Mouse (Mus musculus) layer of hippocampus, postnatal 25 days (tissue): ENCODE measurements at regions not wholly inside any gene's neighbourhood (a gene's known extent, or its start where the extent isn't known, plus 50 kb on each side); places are given as distances from the start of the nearest gene placed in this dataset.
"Not testable (repeated sequence)": the region's sequence is repeated elsewhere in the genome, so short reads cannot be mapped to it uniquely, and the experiment has no call there.

Experiments used
- DNase-seq, 2 experiments: peaks; one replicate each; pipeline ENCODE4 v3.0.0; 2022; ENCODE audit warnings: mixed read lengths in 2 of 2, low spot score in 1 of 2; ENCODE audit errors: extremely low spot score in 1 of 2

DNA sequence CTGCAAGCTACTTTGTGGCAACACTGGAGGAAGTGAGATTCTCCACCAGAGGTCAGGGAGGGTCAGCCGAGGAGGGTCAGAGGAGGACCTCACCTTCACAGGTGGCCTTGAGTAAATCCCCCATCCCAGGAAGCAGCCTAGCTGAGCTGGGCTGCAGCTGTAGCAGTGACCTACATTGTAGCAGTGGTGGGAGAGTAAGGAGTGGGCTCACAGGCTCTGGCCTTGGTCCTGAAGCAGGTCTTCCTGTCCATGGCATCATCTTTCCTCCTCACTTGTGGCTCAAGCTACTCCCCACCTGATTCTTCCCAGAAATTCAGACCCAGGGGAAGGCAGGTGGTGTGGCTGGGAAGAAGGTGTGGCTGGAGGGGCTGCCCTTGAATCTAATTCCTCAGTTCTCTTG lies 84.3 kb downstream of the 1810013L24Rik start:
- DNase-seq: not testable (repeated sequence)

DNA sequence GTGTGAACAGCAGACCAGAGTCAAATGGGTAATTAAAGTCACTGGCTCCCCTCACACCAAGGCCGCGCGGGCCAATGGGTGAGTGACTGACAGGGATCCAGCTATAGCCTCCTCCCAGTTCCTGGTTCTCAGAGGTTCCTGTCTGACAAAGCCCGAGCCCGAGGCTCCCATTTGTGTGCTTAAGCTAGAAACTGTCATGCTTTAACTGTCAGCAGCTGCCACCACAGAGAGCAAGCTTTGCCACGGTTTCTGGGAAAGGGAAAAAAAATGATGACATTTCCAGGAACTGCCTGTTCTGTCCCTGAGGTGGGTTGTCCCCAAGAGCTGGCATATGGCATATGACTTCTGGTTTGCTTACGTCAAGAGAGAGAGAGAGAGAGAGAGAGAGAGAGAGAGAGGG lies 86.2 kb downstream of the 1810013L24Rik start:
- peak in 1 of 2 experiments; percentile 24 for DNase-seq

DNA sequence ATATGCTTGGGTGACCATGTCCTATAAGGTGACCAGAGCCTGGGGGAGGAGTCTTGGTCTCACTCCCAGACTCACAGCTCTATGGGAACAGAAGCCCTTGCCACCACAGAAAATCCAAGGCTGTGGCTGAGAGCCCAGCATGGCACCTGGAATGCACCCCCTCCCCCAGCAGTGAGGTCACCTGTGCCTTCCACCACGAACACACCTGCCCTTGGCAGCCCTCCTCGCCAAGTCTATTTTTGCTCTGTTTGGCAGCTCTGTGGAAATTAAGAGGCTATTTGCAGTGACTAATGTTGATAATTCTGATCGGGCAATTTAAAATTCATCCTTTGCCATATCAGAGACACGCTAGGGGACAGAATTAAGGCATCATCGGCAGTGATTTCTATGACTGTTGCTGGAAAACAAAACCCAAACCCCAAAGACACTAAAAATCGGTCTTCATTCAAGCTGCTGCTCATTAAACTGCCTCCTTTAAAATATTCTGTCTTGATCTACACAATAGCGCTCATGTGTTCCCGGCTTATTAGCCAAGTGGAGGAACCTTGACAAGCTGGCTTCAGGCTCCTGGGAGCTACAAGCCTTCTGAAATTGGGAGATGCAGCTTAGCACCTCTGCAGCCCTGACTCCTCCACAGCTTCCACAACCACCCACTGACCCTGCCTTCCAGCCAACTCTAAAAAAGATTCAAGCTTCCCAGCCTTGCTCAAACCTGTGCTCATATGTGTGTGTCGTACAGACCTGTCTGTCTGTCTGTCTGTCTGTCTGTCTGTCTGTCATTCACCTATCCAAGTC lies 89.0 kb downstream of the 1810013L24Rik start:
- no peak for DNase-seq

DNA sequence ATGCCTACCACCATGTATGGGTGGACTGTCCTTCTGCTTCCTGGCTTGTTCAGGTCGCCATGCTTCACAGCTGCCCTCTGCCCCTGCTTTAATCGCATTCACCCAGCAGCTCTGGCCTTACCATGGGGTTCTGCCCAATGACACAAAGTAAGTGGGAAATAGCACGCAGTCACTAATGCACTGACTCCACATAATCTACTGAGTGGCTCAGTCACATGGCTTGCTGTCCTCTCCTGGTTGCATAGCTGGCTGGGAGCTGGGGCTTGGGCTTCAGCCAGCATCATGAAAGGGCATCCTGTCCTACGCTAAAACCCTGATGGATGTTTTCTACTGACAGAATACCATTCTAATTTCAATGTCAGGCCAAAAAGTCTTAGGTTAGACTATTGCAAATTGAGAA lies 94.8 kb downstream of the 1810013L24Rik start:
- no peak for DNase-seq

DNA sequence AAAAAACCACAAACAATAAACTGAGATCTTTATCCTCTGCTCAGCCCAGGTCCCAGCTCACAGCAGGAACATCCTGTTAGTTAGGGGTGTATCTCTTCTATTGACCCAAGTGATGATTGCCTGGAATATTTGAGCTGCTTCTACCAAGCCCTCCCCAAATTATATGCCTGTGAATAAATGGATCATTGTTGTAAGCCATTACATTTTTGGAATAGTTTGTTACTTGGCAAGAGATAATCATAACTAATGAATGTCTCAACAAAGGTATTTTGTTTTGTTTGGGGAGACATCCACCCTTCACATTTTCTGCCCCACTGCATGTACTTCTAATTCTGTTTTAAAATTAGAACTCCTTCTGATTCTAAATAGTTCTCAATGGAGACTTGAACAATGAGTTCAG lies 102.1 kb downstream of the 1810013L24Rik start:
- no peak for DNase-seq

DNA sequence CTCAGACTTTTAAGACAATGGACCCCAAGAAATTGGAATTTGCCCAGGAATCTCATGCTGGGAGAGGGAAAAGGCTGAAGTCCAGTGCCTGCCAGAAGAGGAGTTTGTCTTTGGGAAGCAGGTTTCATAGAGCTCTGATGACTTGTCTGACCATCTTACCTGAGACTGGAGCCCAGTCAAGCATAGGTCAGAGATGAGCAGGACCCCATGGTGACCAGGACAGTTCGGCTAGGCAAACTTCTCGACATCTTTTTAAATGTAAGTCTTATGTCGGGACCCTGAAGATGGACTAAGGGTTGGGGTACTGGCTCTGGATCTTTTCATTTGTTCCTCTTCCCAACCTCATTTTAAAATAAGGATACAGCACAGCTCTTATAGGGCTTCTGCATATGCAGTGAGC lies 103.2 kb downstream of the 1810013L24Rik start:
- DNase-seq: no peak

DNA sequence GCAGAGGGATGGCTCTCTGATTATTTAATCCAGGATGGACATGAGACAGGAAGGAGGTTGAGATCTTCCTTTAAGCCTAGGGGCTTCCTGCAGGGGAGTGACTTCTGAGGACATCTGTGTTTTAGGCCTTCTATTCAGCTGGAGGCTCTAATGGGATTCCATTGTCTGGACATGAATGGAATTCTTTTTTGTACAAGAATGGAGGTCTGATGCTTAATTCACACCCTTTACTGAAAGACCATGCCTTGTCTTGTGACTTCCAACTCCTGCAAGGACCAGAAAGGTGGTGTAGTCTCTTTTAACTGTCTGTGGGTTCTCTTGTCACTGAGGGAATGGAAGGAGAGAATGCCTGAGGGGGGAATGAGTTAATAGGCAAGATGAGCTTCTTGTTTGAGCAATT lies 106.5 kb downstream of the 1810013L24Rik start:
- no peak for DNase-seq

DNA sequence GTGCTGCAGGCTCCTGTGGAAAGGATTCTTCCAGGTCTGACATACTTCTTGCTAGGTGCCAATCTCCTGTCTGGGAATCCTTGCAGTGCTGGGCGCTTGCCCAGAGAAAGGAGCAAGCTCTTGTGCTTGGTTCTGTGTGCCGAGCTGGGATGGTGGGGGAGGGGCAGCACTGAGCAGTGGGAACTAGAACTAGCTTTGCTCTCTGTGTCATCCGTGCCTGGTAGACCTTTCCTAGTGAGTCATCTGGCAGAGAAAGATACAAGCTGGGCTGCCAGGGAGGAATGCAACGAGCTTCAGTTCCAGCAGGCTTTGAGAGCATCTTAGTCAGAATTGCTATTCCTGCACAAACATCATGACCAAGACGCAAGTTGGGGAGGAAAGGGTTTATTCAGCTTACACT lies 108.6 kb downstream of the 1810013L24Rik start:
- DNase-seq: peak; percentile 38 to 57

DNA sequence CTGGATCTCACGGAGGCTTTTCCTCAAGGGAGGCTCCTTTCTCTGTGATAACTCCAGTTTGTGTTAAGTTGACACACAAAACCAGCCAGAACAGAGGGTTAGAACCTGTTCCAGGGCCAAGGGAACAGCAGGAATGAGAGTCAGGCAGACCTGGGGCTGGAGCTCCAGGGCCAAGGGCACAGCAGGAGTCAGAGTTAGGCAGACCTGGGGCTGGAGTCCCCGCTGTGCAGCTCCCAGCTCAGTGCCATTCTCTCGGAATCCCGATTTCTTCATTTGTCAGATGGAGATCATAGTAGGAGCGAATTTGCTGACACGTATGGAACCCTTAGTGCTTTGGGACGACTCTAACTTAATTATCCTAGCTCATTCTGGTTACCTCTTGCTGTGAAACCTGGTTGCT lies 109.2 kb downstream of the 1810013L24Rik start:
- DNase-seq: no peak

DNA sequence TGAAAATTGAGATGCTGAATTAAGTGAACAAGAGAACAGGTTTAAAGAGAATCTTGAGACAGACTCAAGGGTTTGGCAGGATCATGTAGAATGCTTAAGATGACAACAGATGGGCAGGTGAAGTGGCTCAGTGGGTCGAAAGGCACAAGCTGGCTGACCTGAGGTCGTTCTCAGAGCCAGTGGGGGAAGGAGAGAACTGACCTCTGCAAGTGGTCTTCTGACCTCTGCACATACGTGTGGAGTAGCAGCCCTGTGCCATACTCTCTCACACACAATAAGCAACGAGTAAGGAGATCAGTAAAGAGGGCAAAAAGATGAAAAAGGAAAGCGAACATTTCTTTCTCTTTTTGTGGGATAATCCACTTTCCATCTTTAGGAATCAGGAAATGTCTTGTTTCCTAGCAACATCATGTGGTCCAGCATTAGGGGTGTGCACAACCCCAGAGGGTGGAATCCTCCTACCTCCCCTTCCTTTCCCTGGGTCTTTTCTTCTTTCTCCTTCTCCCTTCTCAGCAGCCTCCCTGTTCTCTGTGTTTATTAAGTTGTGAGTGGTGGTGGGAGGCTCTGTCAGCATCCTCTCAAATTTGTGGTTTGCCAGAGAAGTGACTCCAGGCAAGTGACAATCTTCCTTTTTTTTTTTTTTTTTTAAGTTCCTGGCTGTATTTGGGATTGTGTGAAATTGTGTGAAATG lies 114.7 kb downstream of the 1810013L24Rik start:
- no peak for DNase-seq

DNA sequence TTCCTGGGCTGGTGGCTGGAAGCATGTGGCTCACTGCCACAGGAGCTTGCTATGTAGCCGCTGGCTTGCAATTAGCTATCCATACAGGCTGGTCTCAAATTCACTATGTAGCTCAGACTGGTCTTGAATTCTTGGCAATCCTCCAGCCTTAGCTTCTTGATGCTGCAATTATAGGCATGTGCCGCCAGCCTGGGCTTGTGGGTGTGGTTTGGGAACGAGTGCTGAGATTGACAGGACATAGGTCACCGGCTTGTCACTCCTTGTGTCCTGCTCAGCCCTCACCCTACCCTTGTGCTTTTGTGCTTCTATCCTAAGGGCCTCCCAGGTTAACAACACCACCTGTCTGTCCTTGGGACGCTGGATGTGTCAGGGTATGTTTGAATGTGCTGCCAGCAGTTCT lies 117.9 kb downstream of the 1810013L24Rik start:
- DNase-seq: no peak

DNA sequence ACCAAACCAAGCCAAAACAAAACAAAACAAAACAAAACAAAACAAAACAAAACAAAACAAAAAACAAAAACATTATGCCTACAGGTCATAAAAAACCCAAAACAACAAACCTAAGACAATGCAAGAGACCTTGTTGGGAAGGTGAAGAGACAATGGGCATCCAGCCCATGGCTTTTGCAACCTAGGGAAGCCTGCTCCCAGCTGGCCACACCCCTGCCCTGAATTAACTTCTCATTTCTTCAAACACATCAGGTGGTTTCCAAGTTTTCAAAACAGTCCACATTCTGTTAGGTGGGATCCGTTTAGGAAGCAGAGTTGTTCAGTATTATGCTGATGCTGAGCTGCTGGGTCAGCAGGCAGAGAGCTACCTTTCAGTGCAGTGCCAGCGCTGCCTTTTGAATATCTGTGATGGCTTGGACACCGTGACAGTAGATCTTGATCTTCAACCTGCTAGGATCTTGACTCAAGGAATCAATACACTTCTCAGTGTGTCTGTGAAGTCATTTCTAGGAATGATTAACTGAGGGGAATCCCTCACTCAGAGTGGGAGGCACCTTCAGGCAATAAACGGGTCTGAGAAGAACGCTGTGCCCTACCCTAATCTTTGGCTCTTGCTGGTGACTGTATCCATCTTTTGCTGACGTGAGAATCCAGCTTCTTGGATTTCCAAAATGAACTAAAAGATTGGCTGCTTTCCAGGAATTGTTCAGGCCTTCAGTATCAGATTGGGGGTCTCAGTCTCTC lies 121.4 kb downstream of the 1810013L24Rik start:
- no peak for DNase-seq

DNA sequence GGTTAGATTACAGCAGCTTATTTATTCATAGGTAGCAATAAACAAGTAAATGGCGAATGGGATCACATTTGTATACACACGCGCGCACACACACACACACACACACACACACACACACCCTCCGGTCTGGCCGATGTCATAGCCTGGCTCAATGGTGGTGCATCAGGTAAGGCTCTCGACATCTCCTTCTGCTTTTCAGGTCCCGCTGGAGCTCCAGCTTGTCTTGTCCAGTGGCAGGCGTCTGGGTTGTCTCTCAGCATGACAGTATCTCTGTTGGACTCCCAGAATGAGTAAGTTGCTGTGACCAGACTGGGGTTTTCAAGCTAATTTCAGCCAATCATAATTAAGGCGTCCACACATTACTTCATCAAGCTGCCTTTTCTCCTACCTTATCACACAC lies 131.8 kb downstream of the 1810013L24Rik start:
- no peak for DNase-seq

DNA sequence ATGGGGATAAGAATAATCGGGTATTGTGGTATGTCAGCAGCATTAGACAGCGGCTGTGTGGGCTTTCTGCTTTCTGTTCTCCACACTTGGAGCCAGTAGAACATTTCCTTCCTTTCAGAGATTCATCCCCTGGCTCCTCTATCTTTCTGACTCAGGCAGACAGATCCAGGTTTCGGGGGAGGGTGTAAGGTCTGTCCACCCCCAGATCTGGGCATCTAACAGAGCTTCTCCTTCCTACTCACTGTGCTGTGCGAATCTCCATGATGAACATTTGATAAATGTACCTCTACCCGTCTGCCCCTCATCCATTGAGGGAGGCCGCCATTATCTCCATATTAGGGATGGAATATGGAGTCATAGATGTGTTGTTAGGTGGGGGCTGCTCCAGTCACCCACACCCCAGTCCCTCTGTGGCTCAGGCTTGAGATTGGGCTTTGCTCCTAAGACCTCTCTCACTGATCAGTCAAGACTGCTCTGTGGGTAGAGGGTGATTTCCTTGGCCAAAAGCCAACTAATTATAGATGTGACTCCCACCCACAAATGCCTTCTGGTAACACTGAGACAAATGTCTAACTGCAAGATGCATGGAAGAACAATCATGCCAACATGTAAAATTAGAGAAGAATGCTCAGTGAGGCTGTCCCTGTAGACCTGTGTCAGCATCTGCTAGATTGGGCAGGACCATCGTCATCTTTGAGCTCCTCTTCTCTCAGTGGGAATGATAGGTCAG lies 163.8 kb downstream of the 1810013L24Rik start:
- DNase-seq: peak in 1 of 2 experiments; percentile 30

DNA sequence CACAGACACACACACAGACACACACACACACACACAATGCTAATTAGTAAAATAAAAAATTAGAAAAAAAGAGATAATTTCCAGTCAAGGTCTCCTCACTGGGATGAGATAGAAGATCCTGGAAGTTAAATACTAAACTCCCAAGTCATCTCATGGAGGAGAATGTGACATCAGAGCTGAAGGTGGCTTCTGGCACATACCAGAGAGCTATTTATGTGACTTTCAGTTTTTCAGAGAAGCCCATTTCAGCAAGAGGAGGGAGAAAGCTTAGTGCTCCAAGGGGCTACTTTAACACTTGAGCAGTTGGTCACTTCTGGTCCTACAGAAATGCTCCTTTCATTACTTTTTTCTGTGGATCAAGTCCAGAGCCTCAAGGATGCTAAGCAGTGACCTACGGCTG lies 164.6 kb downstream of the 1810013L24Rik start:
- DNase-seq: no peak

DNA sequence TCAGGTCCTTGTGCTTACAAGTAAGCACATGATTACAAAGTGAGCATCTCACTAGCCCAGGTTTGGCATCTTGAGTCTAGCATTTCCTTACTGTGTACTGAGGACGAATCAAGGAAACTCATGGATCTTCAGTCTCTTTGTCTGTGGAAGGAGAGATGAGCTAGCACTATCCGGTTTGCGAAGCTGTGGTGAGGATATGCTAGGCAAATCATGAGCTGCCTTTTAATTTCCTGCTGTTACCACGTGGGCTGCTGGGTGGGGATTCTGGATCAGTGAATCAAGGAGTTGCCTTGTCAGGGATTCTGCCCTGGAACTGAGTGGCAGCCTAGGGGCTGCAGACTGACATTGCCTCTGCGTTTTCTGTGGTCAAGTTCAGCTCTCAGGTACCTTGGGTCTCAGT lies 167.3 kb downstream of the 1810013L24Rik start:
- no peak for DNase-seq

DNA sequence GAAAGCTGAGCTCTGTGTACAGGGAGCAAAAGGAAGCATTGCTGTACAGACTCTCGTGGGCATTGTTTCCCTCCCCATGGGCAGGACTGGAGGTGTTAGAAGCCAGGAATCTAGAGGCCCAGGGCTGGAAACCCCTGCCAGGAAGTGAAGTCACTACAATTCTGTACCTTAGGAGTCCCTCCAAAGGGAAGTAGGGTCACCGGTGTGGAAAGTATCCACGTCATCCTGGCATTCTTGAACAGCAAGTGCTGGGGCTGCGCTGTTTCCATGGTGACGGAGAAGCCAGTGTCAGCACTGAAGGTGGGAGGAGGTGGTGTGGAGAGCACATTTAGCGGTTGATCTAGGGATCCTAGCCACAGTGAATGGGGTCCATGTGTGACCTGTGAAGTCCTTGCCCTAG lies 174.1 kb downstream of the 1810013L24Rik start:
- peak in 1 of 2 experiments; percentile 39 for DNase-seq

DNA sequence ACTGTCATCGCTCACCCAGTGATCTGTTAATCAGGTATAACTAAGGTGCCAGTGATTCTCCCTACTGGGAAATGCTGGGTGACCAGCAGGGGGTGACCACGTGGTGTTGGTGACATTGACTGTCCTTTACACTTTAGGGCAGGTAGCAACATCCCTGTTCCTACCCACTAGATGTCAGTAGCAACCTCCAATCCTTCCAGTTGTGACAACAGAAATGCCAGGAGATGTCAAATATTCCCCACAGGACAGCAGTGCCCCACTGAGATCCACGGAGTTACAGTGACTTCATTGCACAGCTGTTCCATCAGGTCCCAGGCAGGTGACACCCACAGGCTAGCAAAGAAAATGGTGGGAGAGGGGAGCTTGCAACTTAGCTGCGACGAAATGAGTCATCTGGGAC lies 176.0 kb downstream of the 1810013L24Rik start:
- no peak for DNase-seq

DNA sequence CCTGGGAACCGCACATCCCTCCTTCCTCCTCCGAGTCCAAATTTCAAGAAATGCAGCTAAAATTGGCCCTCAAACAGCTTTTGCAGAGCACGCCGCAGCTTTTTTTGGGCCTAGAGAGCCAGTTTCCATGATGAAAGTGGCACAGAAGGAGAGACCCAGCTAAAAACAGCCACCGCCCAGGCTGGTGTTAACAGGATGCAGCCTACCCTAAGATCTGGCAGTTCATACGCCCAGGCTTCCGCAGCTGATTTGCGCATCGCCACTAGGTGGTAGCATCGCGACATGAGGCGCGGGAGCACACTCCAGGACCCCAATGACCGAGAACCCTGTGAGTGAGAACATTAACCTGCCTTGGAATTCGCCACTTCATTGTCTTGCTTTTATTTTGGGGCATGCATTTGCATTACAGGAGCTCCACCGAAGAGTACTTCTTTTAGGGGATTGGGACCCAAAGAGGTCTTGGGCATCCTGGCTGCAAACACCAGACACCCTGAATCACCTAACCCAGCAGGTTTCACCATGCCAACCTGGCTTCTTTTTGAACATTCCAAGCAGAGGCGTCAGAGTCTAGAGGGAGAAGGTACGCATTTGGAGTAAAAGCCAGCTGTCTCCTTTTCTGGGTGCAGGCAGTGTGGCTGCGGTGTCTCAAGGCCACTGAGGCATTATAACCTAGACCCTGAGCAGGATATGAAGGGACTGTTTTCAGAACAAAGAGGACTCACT lies 179.6 kb downstream of the 1810013L24Rik start:
- peak; percentile 76 to 88 for DNase-seq

DNA sequence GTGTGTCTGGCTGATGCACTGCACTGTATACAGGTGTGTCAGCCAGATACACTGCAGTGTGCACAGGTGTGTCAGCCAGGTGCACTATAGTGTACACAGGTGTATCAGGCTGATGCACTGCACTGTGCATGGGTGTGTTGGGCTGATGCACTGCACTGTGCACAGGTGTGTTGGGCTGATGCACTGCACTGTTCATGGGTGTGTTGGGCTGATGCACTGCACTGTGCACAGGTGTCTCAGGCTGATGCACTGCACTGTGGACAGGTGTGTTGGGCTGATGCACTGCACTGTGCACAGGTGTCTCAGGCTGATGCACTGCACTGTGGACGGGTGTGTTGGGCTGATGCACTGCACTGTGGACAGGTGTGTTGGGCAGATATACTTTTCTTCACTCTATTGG lies 181.2 kb downstream of the 1810013L24Rik start:
- no peak for DNase-seq
